Mouse (Mus musculus): ENCODE data around the gene Sp6.

Gene Sp6

DNA sequence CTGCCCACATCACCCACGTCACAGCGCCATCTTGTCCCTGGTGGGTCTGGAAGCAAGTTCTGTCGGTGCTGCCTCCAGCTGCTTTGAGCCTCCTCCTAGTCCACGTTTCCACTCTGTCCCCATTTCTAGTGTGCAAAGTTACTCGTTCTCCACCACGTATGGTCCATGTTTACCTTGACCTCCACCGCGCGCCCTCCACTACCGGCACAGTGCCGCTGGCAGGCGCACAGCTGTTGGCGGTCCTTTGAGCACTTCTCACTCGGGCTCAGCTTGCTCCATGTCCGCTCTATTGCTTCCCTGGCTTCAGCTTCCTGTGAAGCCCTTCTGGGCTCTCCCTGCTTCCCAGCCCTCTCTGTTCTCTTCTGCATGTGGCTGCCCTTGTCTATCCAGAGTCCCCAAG lies 31.7 kb upstream of the Sp6 start:
- DNase-seq (ENCODE audit: low read depth in 1 of 2, low spot score in 2 of 2) = no peak

GRCm38 (mm10) chr11:96982355-96982754 lies 30.8 kb upstream of the Sp6 start:
- peak; percentile 30 to 63 for DNase-seq (ENCODE audit: low read depth in 1 of 2, low spot score in 2 of 2)

- DNase-seq (ENCODE audit: low read depth in 1 of 2, low spot score in 2 of 2) = no peak
Observed at GRCm38 (mm10) chr11:96982859-96983258, 30.3 kb upstream of the Sp6 start, which contains the start of gene Sp2. Gene Sp2 (minus strand): TSS chr11:96982959.

DNA sequence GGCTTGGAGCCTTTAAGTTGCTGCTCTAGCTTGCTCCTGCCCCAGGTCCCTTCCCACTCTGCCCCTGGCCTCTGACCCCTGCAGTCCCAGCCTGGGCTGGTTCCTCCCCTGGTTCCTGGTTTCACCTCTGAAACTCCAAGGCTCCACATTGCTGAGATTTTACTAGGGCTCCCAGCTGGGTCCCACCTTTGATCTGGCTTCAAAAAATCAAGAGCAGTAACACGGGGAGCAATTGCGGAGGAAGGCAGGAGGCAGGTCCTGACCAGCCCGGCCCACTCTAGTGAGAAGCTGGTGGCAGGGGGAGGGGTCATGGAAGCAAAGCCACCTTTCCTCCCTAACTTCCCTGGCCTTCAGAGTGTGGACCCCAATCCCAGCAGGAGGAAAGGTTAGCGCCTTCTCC lies 28.3 kb upstream of the Sp6 start:
- DNase-seq (ENCODE audit: low read depth in 1 of 2, low spot score in 2 of 2) = no peak

GRCm38 (mm10) chr11:96986463-96986862 lies 26.7 kb upstream of the Sp6 start:
- DNase-seq (ENCODE audit: low read depth in 1 of 2, low spot score in 2 of 2) = no peak

DNA sequence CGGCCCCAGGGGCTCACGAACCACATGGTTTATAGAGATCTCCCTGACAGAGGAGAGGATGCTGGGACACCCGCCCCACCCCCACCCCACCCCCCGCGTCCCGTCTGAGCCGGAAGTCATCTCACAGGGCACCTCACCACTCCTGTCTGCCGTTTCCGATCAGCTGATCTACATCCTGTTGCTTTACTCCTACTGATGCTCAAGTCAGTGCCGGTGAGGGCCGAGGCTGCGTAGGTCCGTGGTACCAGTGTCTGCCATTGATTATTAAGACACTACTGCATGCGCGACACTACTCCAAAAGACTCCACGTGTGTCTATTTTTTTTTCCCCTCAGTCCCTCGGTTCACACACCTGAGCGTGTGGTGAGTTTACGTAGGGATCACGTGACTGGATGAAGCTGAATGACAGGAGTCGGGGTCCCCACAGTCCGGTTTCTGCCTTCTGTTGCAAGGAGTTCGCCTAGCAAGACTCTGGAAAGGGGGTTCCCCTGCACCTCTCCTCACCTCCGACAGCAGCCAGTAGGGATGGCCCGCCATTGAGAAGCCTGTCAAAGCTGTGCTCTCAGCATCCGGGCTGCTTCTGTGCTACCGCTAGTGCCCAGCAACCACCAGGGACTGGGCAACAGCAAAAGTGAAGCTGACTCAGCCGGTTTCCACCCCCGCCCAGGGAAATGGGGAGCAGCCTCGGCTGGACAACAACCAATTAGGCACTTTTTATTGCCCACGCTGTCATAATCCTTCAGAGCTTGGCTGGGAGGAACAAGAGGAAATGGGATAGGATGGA lies 25.1 kb upstream of the Sp6 start:
- peak in 1 of 2 experiments; percentile 23 for DNase-seq (ENCODE audit: low read depth in 1 of 2, low spot score in 2 of 2)

- no peak for DNase-seq (ENCODE audit: low read depth in 1 of 2, low spot score in 2 of 2)
Observed at GRCm38 (mm10) chr11:96991501-96991900, 21.7 kb upstream of the Sp6 start.

DNA sequence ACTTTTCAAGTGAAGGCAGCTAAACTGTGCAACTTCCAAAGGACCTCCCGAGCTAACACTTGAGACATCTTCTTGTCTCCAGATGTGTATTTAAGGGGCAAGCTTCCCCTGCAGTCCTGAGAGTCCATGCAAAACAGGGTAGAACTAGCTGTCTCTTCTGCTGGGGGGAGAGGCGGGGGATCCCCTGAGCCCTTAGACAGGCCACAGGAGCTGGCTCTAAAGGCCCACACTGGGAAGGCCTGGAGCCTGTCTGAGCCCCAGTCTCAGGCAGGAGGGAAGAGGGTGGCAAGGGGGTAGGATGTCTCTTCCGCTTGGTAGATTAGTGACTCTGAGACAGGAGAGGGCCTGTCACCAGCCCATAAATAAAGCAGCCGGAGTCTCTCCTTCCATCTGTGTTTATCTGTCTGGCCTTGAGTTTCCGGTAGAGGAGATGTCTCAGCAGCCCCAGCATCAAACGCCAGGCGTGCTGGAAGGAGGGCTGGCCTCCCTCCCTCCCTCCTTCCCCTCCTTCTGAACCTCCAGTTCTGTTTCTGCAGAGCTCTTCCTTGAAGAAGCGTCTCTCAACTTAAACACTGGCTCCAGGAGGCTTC lies 20.4 kb upstream of the Sp6 start:
- no peak for DNase-seq (ENCODE audit: low read depth in 1 of 2, low spot score in 2 of 2)

DNA sequence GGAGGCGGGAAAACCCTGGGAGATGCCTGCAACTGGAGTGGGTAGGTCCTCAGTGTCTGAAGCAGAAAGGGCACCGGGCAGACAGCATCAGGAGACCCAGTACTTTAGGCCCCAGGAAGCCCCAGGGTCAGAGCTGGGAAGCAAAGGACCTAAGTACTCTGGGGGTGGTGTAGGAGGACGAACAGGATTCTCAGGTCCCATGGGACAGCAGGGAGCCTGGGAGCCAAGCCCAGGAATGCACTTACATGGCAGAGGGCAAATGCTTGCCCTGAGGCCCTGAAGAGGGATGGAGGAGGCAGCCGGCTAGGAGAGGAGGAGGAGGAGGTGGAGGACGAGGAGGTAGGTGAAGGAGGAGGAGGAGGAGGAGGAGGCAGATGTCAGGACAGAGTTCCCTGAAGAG lies 18.2 kb upstream of the Sp6 start:
- DNase-seq (ENCODE audit: low read depth in 1 of 2, low spot score in 2 of 2) = no peak

GRCm38 (mm10) chr11:96995836-96996772 lies 17.1 kb upstream of the Sp6 start:
- no peak for DNase-seq (ENCODE audit: low read depth in 1 of 2, low spot score in 2 of 2)

DNA sequence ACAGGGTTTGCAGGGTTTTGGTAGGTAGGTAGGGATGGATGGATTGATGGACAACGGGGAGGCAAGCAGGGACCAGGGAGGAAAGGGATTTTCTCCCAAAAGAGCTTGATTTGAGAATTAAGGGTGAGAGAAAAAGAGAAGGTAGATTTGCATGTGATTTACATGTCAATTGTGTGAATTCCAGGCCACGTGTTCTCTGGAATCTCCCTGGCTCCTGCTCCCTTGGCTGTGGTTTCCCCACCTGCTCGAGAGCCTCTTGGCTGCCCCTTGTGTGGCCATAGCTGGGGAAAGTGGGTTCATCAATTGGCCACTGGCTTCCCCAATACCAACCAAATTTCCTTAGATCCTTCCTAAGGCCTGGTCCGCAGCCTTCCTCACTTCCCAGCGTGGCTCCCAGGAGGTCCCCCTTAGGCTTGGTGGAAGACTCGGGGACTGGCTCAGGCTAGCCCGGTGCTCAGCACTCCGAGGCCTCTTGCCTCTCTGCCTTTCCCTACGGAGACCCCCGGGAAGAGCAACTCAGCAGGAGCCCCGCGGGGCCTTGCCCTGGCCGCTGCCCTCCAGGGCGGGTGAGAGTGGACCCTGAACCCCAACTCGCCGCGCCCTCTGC lies 16.3 kb upstream of the Sp6 start:
- DNase-seq (ENCODE audit: low read depth in 1 of 2, low spot score in 2 of 2) = no peak

- no peak for DNase-seq (ENCODE audit: low read depth in 1 of 2, low spot score in 2 of 2)
Observed at GRCm38 (mm10) chr11:96997380-96997956, 15.7 kb upstream of the Sp6 start.

DNA sequence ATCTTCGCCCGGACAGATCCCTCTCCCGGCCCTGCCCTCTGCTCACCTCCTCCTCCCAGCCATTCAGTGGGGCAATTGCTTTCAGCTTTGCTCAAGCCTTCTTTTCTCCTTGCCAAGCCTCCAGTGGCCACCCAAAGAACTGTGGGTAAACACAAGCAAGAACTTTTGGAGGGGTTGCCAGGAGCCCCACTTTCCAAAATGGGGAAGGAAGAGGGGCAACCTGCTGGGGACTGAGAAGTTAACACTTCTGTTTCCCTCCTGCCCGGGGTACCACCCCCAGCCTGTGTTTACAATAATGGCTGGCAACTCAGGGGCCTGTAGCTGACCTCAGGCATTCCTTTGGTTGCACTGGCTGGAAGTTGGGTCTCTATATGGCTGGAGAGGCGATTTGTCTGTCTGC lies 10.0 kb upstream of the Sp6 start:
- DNase-seq (ENCODE audit: low read depth in 1 of 2, low spot score in 2 of 2) = no peak

- DNase-seq (ENCODE audit: low read depth in 1 of 2, low spot score in 2 of 2) = no peak
Observed at GRCm38 (mm10) chr11:97007093-97007794, 6.0 kb upstream of the Sp6 start.

DNA sequence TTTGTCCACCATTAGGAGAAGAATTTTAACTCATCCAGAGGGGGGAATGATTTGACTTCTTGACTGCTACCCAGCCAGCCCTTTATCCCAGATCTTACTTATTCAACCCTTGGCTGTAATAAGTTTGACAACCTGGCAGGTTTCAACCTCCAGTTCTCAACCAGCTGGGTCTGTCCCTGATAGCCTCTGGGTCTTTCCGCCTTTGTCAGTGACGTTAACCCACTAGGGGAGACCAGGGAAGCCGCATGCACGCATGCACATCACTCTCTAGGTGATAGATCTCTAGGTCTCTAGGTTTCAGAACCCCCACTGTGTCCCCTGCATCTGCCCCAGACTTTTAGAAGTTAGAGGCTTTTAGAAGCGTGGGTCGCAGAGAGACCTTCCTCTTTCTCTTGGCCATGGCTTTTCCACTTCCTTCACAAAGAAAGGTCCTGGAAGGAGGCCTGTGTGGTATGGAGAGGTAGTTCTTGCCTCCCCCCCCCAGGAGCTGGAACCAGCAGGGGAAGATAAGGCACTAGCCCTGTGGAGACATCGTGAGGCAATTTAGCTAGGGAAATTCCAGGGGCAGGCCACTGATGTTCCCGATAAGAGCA lies 3.9 kb upstream of the Sp6 start:
- no peak for DNase-seq (ENCODE audit: low read depth in 1 of 2, low spot score in 2 of 2)

DNA sequence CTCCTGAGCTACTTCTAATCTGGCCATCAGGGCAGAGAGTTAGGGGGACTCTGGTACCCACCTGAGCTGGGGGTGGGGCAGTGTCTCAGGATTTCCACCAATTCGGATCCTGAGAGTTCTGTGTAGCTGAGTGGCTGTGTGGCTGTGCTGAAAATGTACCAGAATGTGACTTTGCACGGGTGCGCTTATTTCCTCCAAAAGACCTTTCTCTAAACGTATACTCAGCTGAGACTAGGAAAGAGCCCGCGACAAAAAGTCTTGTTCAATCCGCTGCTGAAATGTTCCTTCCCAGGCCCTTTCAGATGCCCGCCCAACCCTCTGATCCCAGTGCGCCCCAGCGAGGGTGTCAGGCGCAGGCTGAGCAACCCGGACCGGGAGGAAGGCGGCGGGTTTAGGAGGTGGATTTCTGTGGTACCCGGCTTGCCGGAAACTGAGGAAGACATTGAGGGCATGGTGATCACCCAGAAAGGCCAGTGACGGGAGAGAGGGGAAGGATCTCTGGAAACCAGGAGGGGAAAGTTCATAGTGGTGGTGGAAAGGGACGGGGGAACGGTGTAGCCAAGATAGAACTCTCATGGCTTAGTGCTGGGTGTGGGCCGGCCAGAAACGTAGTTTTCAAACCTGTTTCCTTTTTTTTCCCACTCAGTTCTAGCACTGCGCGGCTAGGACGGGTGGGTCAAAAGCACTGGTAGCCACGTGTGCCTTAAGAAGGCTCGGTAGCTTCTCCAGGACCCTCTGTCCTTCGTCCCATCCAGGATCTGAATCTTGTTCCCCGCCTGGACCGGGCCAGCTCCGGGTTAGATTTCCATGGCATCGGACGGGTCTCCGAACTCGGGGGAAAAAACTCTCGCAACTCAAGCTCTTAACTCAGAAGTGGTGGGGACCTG lies 4.7 kb downstream of the Sp6 start:
- no peak for DNase-seq (ENCODE audit: low read depth in 1 of 2, low spot score in 2 of 2)

- no peak for DNase-seq (ENCODE audit: low read depth in 1 of 2, low spot score in 2 of 2)
Observed at GRCm38 (mm10) chr11:97018583-97019344, 5.6 kb downstream of the Sp6 start.

- DNase-seq (ENCODE audit: low read depth in 1 of 2, low spot score in 2 of 2) = no peak
Observed at GRCm38 (mm10) chr11:97019345-97019708, 6.1 kb downstream of the Sp6 start.

Measured in monocyte, adult 2 months (primary cell).